Mouse (Mus musculus) CH12.LX (cell line): Measurements from ENCODE around the gene Bag2.

ENCODE experiments used
- CHD2 ChIP-seq: IDR thresholded peaks from 2 replicates; pipeline ENCODE4 v1.6.1; 2011; ENCODE audit warnings: low read length, improper control_type of control experiment
- CTCF ChIP-seq, 2 experiments: IDR thresholded peaks in 1 of 2; conservative IDR thresholded peaks in 1 of 2; 2 replicates each; pipeline ENCODE4 v1.5.1; 2011 to 2012; ENCODE audit warnings: low read depth in 2 of 2, low read length in 2 of 2, improper control_type of control experiment in 1 of 2, inconsistent platforms in 1 of 2, mild to moderate bottlenecking in 1 of 2, moderate library complexity in 1 of 2
- E2F4 ChIP-seq: IDR thresholded peaks from 2 replicates; pipeline ENCODE4 v1.6.1; 2011; ENCODE audit warnings: low read depth, low read length, improper control_type of control experiment; ENCODE audit not compliant: insufficient replicate concordance
- JUND ChIP-seq: conservative IDR thresholded peaks from 2 replicates; pipeline ENCODE4 v1.6.1; 2011; ENCODE audit warnings: low read depth, low read length, improper control_type of control experiment
- MAX ChIP-seq: IDR thresholded peaks from 2 replicates; pipeline ENCODE4 v1.6.1; 2011; ENCODE audit warnings: low read length, improper control_type of control experiment
- RCOR1 ChIP-seq: conservative IDR thresholded peaks from 2 replicates; pipeline ENCODE4 v1.6.1; 2012; ENCODE audit warnings: low read depth, mild to moderate bottlenecking, inconsistent platforms, low read length, improper control_type of control experiment
- ZNF384 ChIP-seq: IDR thresholded peaks from 2 replicates; pipeline ENCODE4 v1.6.1; 2012; ENCODE audit warnings: low read depth, low read length, improper control_type of control experiment, inconsistent platforms

GRCm38 (mm10) chr1:33757491-33758041 is at the start of gene Bag2:
- TF ChIP-seq CTCF (conservative IDR thresholded peaks at IDR 0.05 in 1 of 2, IDR thresholded peaks at IDR 0.05 in 1 of 2; ENCODE audit: low read depth in 2 of 2, low read length in 2 of 2) (no peak), MAX (no peak), E2F4 (no peak), JUND (no peak), RCOR1 (no peak), ZNF384 (no peak), CHD2 (no peak)
